ENCODE assay signal across 24 mouse cellular contexts in genomic region chrX:130577706-130578105, GRCm38 (mm10).
DNase-seq lines count a peak whose midpoint lies in the region; ATAC-seq and TF ChIP-seq lines count a peak whose summit lies in the region.
"Had no signal": no experiment of that assay in that cellular context is flagged by ENCODE, and none has a peak within 500 bp of the region (broad histone marks: within the 10 kb centered on the region; RNA-seq: fewer than 3 reads in every experiment).

No protein-coding gene starts in this region.

- no peaks in the 10 kb centered on the region for H3K9me3 ChIP-seq in kidney, embryonic 16.5 days (ENCODE audit: low read length)
- H3K9me3 ChIP-seq in lung, postnatal 0 days (ENCODE audit: low read length) = no peaks in the 10 kb centered on the region
- H3K9me3 ChIP-seq: forebrain, embryonic 10.5 days; forebrain, embryonic 13.5 days; heart, embryonic 10.5 days; heart, embryonic 13.5 days; hindbrain, embryonic 10.5 days; hindbrain, embryonic 13.5 days; intestine, embryonic 15.5 days had no signal

- H3K9ac ChIP-seq in kidney, embryonic 16.5 days (replicated peaks; ENCODE audit: low read length) = no peak overlapping the region
- H3K9ac ChIP-seq in lung, postnatal 0 days (replicated peaks; ENCODE audit: low read depth) = no peak overlapping the region
- H3K9ac ChIP-seq: forebrain, embryonic 13.5 days; heart, embryonic 13.5 days; hindbrain, embryonic 13.5 days; intestine, embryonic 15.5 days had no signal

- H3K4me1 ChIP-seq in kidney, embryonic 16.5 days (ENCODE audit: insufficient read depth, low read length) = no peaks in the 10 kb centered on the region
- H3K4me1 ChIP-seq in lung, postnatal 0 days (ENCODE audit: insufficient read depth, low read depth, low read length) = no peaks in the 10 kb centered on the region
- H3K4me1 ChIP-seq: forebrain, embryonic 10.5 days; forebrain, embryonic 13.5 days; heart, embryonic 10.5 days; heart, embryonic 13.5 days; hindbrain, embryonic 10.5 days; hindbrain, embryonic 13.5 days; intestine, embryonic 15.5 days had no signal

- H3K4me3 ChIP-seq in kidney, embryonic 16.5 days (ENCODE audit: low read length) = no peak overlapping the region
- H3K4me3 ChIP-seq in lung, postnatal 0 days (ENCODE audit: low read depth, low read length) = no peak overlapping the region
- H3K4me3 ChIP-seq: forebrain, embryonic 10.5 days; forebrain, embryonic 13.5 days; heart, adult 2 months; heart, embryonic 10.5 days; heart, embryonic 13.5 days; hindbrain, embryonic 10.5 days; hindbrain, embryonic 13.5 days; intestine, embryonic 15.5 days had no signal

- no peak for ATAC-seq in kidney, embryonic 16.5 days (ENCODE audit: low FRiP score, low TSS enrichment)
- no peak for ATAC-seq in lung, postnatal 0 days
- ATAC-seq: forebrain, embryonic 13.5 days; forebrain, embryonic 16.5 days; hindbrain, embryonic 16.5 days; intestine, embryonic 15.5 days; Patski had no signal

- H3K27ac ChIP-seq in kidney, embryonic 16.5 days (ENCODE audit: low read length) = no peak overlapping the region
- no peak overlapping the region for H3K27ac ChIP-seq in lung, postnatal 0 days (ENCODE audit: low read length)
- H3K27ac ChIP-seq: forebrain, embryonic 10.5 days; forebrain, embryonic 13.5 days; heart, adult 2 months; heart, embryonic 10.5 days; heart, embryonic 13.5 days; hindbrain, embryonic 10.5 days; hindbrain, embryonic 13.5 days; intestine, embryonic 15.5 days had no signal

- WGBS in kidney, embryonic 16.5 days = 62% methylated on average over 5 of the region's 5 CpGs
- WGBS in lung, postnatal 0 days = 52% methylated on average over 5 of the region's 5 CpGs

- intact Hi-C loops in heart, postnatal 10 days (cut with DNase I) = no loop called here

- TF ChIP-seq CTCF in lung, postnatal 0 days (IDR thresholded peaks at IDR 0.05) = no peak

- no peaks in the 10 kb centered on the region for H3K36me3 ChIP-seq in kidney, embryonic 16.5 days (ENCODE audit: insufficient read depth, low read length)
- H3K36me3 ChIP-seq in lung, postnatal 0 days (ENCODE audit: insufficient read depth, low read length) = no peaks in the 10 kb centered on the region
- H3K36me3 ChIP-seq: forebrain, embryonic 10.5 days; heart, embryonic 10.5 days; heart, embryonic 13.5 days; hindbrain, embryonic 10.5 days; hindbrain, embryonic 13.5 days; intestine, embryonic 15.5 days had no signal

- peak; percentile 5 to 6 for DNase-seq in cerebellum, postnatal 10 days
- no peak for DNase-seq in cerebellum, adult 11 months
- DNase-seq in kidney, postnatal 10 days = peak; percentile 2
- peak; percentile 7 for DNase-seq in CD4-positive helper T cell, adult 2 months (ENCODE audit: low read depth, low spot score)
- peak; percentile 5 to 6 for DNase-seq in natural killer cell, adult 2 months (ENCODE audit: low spot score in 2 of 2)
- no peak for DNase-seq in heart, postnatal 10 days
- no peak for DNase-seq in lung, postnatal 0 days (ENCODE audit: low spot score)
- DNase-seq: adrenal gland, postnatal 25 days; cerebellum, adult 18-20 months; cerebellum, adult 9-10 months; gastrocnemius, postnatal 10 days; gastrocnemius, postnatal 36 days; heart, adult 2 months had no signal

- H3K4me2 ChIP-seq in kidney, embryonic 16.5 days (replicated peaks; ENCODE audit: low read depth, low read length) = no peak overlapping the region
- no peak overlapping the region for H3K4me2 ChIP-seq in lung, postnatal 0 days (replicated peaks; ENCODE audit: low read depth, low read length)
- H3K4me2 ChIP-seq: forebrain, embryonic 13.5 days; heart, embryonic 13.5 days; hindbrain, embryonic 13.5 days; intestine, embryonic 15.5 days had no signal

- no peaks in the 10 kb centered on the region for H3K27me3 ChIP-seq in kidney, embryonic 16.5 days (ENCODE audit: insufficient read depth, low read length)
- no peaks in the 10 kb centered on the region for H3K27me3 ChIP-seq in lung, postnatal 0 days (replicated peaks; ENCODE audit: insufficient read depth, low read length)
- H3K27me3 ChIP-seq: forebrain, embryonic 13.5 days; heart, embryonic 13.5 days; hindbrain, embryonic 13.5 days; intestine, embryonic 15.5 days had no signal

- TF ChIP-seq EP300 in lung, postnatal 0 days (IDR thresholded peaks at IDR 0.05) = no peak

Comparison
In these comparisons a context has a peak if more than half of its experiments do, and no peak if none do; other contexts are left out.
1. DNase-seq: peak in cerebellum, postnatal 10 days (2 of 2), kidney, postnatal 10 days (single experiment), CD4-positive helper T cell, adult 2 months (single experiment) and natural killer cell, adult 2 months (2 of 2); none in cerebellum, adult 11 months (single experiment), heart, postnatal 10 days (0 of 2) and lung, postnatal 0 days (single experiment).